Comparison of ENCODE assay signal across 7 mouse cellular contexts in the genomic region with DNA sequence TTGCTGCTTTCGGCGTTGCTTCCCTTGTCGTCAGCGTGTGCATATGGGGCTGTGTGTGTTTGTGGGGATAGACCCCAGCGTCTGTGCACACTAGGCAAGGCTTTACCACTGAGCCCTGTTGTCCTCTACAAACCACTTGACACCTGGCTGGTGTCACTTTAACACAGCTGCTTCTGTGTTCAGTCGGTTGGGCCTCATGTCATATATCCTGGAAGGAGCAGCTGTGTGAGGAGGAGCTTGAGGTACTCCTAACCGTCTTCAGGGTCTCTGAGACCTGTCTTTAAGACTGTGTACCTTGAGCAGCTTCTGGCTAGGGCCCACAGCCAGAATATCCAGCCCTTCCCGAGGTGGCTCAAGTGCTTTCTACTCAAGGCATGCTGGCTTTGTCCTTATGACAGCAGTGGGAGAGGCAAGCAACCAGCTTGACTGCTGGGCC. TPM values are rescaled to one million over a fixed set of nuclear protein-coding genes. Genes with fewer than 3 reads are reported as not detected.
DNase-seq lines count a peak whose midpoint lies in the region; ATAC-seq lines count a peak whose summit lies in the region.

No protein-coding gene starts in this region.

- ATAC-seq in common myeloid progenitor, adult 5-6 weeks (replicated peaks; ENCODE audit: low read depth, poor library complexity, severe bottlenecking), result peak; percentile 2
- no peak; the same call in 1 of the 2 replicates for ATAC-seq in intestine, embryonic 16.5 days
- no peak for ATAC-seq in neural tube, embryonic 12.5 days (ENCODE audit: low FRiP score, low read depth)

- peak overlapping the region; percentile 34; the same call in 1 of the 2 replicates for H3K9ac ChIP-seq in intestine, embryonic 16.5 days (ENCODE audit: low read depth, low read length)
- H3K9ac ChIP-seq in neural tube, embryonic 12.5 days, result peak overlapping the region; percentile 38; the same call in 1 of the 2 replicates

- H3K27ac ChIP-seq in intestine, embryonic 16.5 days (ENCODE audit: low read length), result peak overlapping the region; percentile 45
- H3K27ac ChIP-seq in neural tube, embryonic 12.5 days, result no peak overlapping the region

- no peak overlapping the region; the same call in 1 of the 2 replicates for H3K4me3 ChIP-seq in intestine, embryonic 16.5 days (ENCODE audit: low read length)
- H3K4me3 ChIP-seq in neural tube, embryonic 12.5 days, result no peak overlapping the region

- DNase-seq in T-cell, adult 2 months (ENCODE audit: low spot score), result peak; percentile 35
- no peak for DNase-seq in cerebellum, adult 18-20 months
- no peak for DNase-seq in gastrocnemius, postnatal 4 days (ENCODE audit: low spot score in 2 of 2)
- DNase-seq in layer of hippocampus, adult 18-20 months (ENCODE audit: low spot score in 2 of 2), result no peak

- H3K36me3 ChIP-seq in intestine, embryonic 16.5 days (ENCODE audit: control insufficient read depth, insufficient read depth, low read length), result peaks cover 2% of the 10 kb centered on the region; the same call in 1 of the 2 replicates
- no peaks in the 10 kb centered on the region for H3K36me3 ChIP-seq in neural tube, embryonic 12.5 days

- H3K4me1 ChIP-seq in intestine, embryonic 16.5 days (ENCODE audit: control insufficient read depth, insufficient read depth, low read length), result peaks cover 66% of the 10 kb centered on the region
- peaks cover 50% of the 10 kb centered on the region for H3K4me1 ChIP-seq in neural tube, embryonic 12.5 days

- peak overlapping the region; percentile 2; the same call in 1 of the 2 replicates for H3K4me2 ChIP-seq in intestine, embryonic 16.5 days (ENCODE audit: low read depth, low read length)
- peak overlapping the region; percentile 47 for H3K4me2 ChIP-seq in neural tube, embryonic 12.5 days (replicated peaks)

- 42% methylated on average over 8 of the region's 8 CpGs for WGBS in intestine, embryonic 16.5 days
- WGBS in neural tube, embryonic 12.5 days, result 39% methylated on average over 8 of the region's 8 CpGs

- H3K27me3 ChIP-seq in intestine, embryonic 16.5 days (replicated peaks; ENCODE audit: control insufficient read depth, insufficient read depth, low read length), result no peaks in the 10 kb centered on the region
- no peaks in the 10 kb centered on the region for H3K27me3 ChIP-seq in neural tube, embryonic 12.5 days (replicated peaks)

- H3K9me3 ChIP-seq in intestine, embryonic 16.5 days (ENCODE audit: control insufficient read depth, low read length), result no peaks in the 10 kb centered on the region
- no peaks in the 10 kb centered on the region for H3K9me3 ChIP-seq in neural tube, embryonic 12.5 days

RNA-seq across cellular contexts. Expression of gene Psap, which starts 7.3 kb away (rescaled TPM):
- 149 and 150 TPM in 2 replicates for total RNA-seq in common myeloid progenitor, adult 5-6 weeks (2017)
- 178 and 187 TPM in 2 replicates for polyA plus RNA-seq in intestine, embryonic 16.5 days (2015; fragmentation: Nextera tagmentation; extraction: Ambion mirVana)
- 101 and 109 TPM in 2 replicates for polyA plus RNA-seq in neural tube, embryonic 12.5 days (2016; fragmentation: Nextera tagmentation; extraction: Ambion mirVana)
- 100 to 1,000 TPM; 457 to 468 TPM for total RNA-seq in gastrocnemius, postnatal 4 days (2021)
- 1,000 to 10,000 TPM; 1,436 to 1,491 TPM for total RNA-seq in layer of hippocampus, adult 18-20 months (2021)
